Mouse (Mus musculus) cerebellum, postnatal 4 days (tissue): ENCODE measurements around the gene U2af1.
"Not testable (repeated sequence)": the region's sequence is repeated elsewhere in the genome, so short reads cannot be mapped to it uniquely, and the experiment has no call there.

Source experiments
- DNase-seq, 2 experiments: peaks; one replicate each; pipeline ENCODE4 v3.0.0; 2022; ENCODE audit warnings: low spot score in 2 of 2, mixed read lengths in 1 of 2

U2af1 gene

GRCm38 (mm10) chr17:31658468-31659185, at the start of gene U2af1:
TSS of gene U2af1 (minus strand) at chr17:31658892.
- DNase-seq: peak; percentile 98

- peak; percentile 66 to 88 for DNase-seq
Observed at GRCm38 (mm10) chr17:31705271-31706020, 46.8 kb upstream of the U2af1 start.

GRCm38 (mm10) chr17:31703276-31703980, 44.7 kb upstream of the U2af1 start:
- no peak for DNase-seq

- DNase-seq: peak in 1 of 2 experiments; percentile 33
Observed at GRCm38 (mm10) chr17:31698347-31698746, 39.7 kb upstream of the U2af1 start.

- not testable (repeated sequence) for DNase-seq
Observed at GRCm38 (mm10) chr17:31695356-31695755, 36.7 kb upstream of the U2af1 start.

GRCm38 (mm10) chr17:31694949-31695348, 36.3 kb upstream of the U2af1 start:
- no peak for DNase-seq

GRCm38 (mm10) chr17:31694023-31694376, 35.3 kb upstream of the U2af1 start:
- DNase-seq: no peak

GRCm38 (mm10) chr17:31693330-31694022, 34.8 kb upstream of the U2af1 start:
- DNase-seq: peak; percentile 53 to 78

GRCm38 (mm10) chr17:31692918-31693317, 34.2 kb upstream of the U2af1 start:
- DNase-seq: no peak

GRCm38 (mm10) chr17:31689606-31690005, 30.9 kb upstream of the U2af1 start:
- DNase-seq: no peak

- DNase-seq: no peak
Observed at GRCm38 (mm10) chr17:31688112-31688511, 29.4 kb upstream of the U2af1 start.

- DNase-seq: no peak
Observed at GRCm38 (mm10) chr17:31686225-31686564, 27.5 kb upstream of the U2af1 start.

- peak; percentile 75 to 86 for DNase-seq
Observed at GRCm38 (mm10) chr17:31685514-31686224, 27.0 kb upstream of the U2af1 start.

- DNase-seq: no peak
Observed at GRCm38 (mm10) chr17:31680450-31680849, 21.8 kb upstream of the U2af1 start.

- no peak for DNase-seq
Observed at GRCm38 (mm10) chr17:31677507-31677906, 18.8 kb upstream of the U2af1 start, which contains the start of gene Cryaa. TSS of gene Cryaa (plus strand) at chr17:31677807.

GRCm38 (mm10) chr17:31674426-31674825, 15.7 kb upstream of the U2af1 start:
- no peak for DNase-seq

GRCm38 (mm10) chr17:31672279-31672678, 13.6 kb upstream of the U2af1 start:
- no peak for DNase-seq

- DNase-seq: no peak
Observed at GRCm38 (mm10) chr17:31671698-31672097, 13.0 kb upstream of the U2af1 start.

- peak in 1 of 2 experiments; percentile 32 for DNase-seq
Observed at GRCm38 (mm10) chr17:31670163-31670562, 11.5 kb upstream of the U2af1 start.

- DNase-seq: no peak
Observed at GRCm38 (mm10) chr17:31668306-31668705, 9.6 kb upstream of the U2af1 start.

- peak; percentile 68 to 80 for DNase-seq
Observed at GRCm38 (mm10) chr17:31664760-31665159, 6.1 kb upstream of the U2af1 start.
